Mouse (Mus musculus) A20 (cell line): ENCODE measurements around the gene Rnf212b.

Experiments used
- DNase-seq: peaks from one replicate; pipeline ENCODE4 v3.0.0-alpha.2; 2011; ENCODE audit warnings: low read depth, low spot score

Gene Rnf212b

DNA sequence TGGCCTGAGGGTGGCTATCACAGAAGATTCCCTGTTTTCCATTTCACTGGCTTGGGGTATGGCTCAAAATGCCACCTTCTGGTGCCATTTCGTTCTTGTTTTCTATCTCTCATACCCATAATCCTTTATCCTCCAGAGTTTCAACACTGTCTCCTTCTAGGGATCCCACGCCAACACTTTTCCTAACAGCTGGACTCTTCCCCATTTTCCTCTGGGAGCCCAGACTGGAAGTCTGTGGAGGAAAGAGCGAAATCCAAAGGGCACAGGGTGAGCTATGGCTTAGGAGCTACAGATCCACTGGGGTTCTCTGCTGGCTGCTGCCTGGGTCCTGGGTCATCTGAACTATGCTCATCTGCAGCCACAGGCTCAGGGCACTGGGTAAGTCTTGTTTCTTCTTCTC is 60.2 kb downstream of the Rnf212b start:
- DNase-seq: no peak

DNA sequence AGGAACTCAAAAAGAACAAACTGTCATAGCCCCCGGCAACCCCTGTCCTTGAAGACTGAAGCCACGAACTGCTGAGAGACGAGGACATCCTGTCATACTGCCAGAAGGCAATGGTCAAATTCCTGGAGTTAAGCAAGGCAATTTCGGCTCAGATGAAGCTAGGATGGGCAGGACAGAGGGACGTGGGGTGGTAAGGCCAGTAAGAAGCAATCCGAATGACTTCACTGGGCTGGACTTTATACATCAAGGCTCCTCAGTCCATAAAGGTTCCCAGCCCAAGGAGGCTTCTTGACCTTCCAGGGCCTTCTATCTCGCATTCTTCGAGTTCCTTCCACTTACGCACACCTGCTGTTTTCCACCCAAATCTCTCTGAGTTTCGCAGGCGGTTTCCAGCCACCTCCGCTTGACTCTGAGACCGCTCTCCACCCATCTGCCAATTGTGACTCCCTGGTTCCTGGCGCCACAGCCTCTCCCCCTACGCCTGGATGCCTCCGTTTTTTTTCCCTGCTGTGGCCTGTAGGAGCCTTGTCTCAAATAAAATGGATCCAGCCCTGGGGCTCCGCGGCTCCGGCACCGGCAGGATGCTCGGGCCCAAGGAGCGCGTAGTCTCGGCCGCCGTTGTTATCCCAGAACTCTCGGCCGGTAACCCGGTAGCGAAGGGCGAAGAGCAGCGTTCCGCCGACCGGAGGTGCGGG is 62.0 kb downstream of the Rnf212b start:
- DNase-seq: no peak

DNA sequence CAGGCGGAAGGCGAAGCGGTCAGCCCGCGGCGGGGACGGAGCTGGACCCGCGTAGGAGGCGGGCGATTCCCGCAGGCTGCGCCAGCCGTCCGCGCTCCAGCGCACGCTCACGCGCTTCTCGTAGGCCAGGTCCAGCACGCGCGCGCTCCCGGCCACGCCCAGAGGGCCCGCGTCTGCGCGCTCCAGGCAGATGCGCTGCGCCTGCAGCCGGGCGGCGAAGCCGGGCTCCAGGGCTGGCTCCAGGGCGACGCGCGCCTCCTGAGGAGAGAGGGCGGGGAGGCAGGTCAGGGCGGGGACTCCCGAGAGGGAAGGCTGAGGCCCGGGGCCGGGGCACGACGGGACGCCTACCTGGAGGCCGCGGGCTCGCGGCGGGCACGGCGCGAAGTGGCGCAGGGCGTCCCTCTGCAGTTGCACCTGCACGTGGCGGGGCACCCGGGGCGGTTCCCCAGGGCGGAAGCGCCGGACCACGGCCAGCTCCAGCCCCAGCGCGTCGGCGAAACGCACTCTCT is 62.7 kb downstream of the Rnf212b start:
- DNase-seq: peak; percentile 96

DNA sequence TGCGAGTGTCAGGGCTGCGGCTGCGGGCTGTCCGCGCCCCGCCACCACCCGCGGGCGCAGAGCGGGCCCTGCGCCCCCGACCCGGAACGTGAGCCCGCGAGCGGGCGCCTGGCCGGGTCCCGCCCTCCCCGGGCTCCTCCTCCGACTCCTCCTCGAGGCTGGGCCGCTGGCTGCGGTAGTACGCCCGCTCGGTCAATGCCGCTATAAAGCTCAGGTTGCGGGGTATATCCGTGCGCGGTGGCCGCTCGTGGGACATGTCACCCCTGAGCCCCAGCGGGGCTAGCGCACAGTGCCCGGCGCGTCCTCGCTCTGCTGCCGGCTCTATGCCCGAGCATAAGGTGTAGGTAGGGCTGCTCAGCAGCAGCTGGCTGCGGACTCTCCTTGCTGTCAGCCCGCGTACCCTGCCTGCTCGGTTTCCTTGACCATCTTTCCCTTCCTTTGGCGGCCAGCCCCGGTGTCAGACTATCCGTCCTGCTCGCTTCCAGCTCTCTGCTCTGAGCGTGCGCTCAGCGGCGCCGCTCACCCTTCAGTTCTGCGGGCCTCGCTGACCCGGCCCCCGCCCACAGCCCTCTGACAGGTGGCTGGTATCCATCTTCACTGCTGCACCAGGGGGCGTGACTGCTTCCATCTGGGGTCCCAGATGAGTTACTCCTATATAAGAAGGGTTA is 63.2 kb downstream of the Rnf212b start, which contains the start of gene Ppp1r3e:
TSS of gene Ppp1r3e (minus strand) at position 503 of the 668 bp plus-strand sequence.
- peak; percentile 90 for DNase-seq

DNA sequence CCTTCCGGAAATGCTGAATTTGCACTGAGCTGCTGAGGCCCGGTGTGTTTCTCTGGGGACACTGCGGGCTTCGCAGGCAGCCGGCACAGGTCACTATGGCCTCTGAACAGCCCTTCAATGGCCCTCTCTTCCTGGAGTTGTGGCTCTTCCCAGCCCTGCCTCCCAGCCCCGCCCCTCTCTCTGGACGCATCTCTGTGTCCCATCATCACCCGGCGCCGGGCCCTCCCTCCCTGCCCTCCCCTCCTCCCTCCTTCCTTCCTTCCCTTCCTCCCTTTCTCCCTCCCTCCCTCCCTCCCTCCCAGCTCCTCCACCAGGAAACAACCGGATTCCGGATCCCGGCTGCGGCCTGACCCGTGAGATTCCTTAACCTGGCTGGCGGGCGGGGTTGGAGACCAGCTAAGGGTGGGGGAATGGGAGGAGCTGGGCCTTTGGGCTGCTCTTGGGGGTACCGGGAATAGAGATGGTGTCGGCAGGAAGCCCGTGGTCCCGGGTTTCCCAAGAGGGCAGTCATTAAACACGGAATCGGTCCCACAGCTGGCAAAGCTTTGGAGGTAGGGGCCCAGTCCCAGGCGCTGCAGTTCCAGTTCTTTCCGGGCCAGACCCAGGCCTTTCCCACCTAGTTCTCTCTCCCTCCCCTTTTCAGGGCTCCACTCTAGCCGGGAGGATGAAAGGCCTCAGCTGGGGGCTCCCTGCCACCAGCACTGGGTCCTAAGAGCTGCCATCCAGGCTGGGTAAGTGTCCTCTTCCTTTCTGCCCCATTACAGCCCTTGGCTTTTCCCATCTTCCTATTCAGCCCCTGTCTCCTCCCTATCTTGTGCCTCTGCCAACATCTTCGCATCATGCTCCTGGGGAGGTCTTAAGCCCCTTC is 69.4 kb downstream of the Rnf212b start, which contains the start of the genes Bcl2l2 and Gm20521:
TSS of gene Bcl2l2 (plus strand) at position 224 of the 868 bp plus-strand sequence.
TSS of gene Gm20521 (plus strand) at position 288 of the 868 bp plus-strand sequence.
- DNase-seq: no peak

DNA sequence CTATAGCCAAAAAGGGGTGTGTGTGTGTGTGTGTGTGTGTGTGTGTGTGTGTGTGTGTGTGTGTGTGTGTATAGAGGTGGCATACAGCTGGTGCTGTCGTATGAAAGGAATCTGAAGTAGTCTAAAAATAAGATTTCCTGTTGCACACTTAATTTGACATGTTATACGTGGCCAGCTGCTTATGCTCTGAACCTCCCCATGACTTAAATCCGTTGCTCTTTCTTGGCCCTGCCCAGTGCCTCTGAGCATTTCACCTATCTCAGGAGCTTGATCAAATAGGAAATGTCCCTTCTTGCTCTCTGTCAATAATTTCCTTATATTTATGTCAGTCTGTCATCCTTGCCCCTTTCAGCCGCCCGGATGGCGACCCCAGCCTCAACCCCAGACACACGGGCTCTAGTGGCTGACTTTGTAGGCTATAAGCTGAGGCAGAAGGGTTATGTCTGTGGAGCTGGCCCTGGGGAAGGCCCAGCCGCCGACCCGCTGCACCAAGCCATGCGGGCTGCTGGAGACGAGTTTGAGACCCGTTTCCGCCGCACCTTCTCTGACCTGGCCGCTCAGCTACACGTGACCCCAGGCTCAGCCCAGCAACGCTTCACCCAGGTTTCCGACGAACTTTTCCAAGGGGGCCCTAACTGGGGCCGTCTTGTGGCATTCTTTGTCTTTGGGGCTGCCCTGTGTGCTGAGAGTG is 70.2 kb downstream of the Rnf212b start:
- DNase-seq: no peak

DNA sequence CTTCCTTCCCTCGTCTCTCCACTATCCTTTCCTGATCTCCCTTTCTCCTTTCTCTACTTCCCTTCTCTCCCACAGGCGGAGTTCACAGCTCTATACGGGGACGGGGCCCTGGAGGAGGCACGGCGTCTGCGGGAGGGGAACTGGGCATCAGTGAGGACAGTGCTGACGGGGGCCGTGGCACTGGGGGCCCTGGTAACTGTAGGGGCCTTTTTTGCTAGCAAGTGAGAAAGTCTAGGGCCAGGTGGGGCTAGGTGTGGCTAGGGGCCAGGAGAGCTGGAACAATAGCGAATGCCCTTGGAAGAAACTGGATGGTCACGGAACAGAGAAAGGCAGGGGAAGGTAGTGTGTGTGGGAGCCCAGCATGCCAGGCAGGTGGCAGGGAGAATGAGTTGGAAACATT is 71.4 kb downstream of the Rnf212b start:
- no peak for DNase-seq

DNA sequence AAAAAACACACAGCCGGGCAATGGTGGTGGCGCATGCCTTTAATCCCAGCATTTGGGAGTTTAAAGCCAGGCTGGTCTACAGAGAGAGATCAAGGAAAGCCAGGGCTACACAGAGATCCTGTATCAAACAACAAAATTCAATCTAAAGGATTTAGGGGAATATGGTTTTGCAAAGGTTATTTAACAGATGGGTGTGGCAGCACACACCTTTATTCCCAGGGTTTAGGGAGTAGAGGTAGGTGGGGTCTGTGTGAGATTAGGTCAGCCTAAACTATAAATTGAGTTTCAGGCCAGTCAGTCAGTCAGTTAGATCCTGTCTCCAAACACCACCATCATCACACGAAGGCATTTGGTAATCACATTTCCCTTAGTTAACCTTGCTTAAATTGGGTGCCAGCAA is 78.3 kb downstream of the Rnf212b start, which contains the start of gene Pabpn1:
TSS of gene Pabpn1 (plus strand) at position 301 of the 400 bp plus-strand sequence.
- DNase-seq: no peak

DNA sequence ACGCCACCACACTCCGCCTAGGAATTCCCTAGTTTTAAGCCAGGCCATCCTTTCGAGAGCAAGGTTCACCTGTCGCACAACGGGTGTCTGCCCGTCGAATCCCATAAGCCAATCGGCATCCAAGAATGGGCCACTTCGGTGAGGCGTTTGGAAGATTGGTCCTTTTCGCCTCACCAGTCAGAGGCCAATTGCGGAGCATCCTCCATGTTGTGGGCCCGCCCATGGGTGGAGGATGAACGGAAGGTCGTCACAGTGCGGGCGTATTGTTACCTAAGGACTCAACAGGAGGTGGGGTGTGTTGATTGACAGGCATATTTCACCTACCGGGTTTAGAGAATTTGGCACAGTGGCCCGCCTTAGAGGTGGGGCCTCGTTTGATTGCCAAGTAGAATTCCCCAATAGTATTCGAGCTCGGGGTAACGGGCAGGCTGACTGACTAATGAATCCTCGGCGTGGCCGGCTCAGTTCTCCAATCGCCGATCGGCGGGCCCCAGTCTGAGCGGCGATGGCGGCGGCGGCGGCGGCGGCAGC is 79.8 kb downstream of the Rnf212b start:
- DNase-seq: peak; percentile 99

DNA sequence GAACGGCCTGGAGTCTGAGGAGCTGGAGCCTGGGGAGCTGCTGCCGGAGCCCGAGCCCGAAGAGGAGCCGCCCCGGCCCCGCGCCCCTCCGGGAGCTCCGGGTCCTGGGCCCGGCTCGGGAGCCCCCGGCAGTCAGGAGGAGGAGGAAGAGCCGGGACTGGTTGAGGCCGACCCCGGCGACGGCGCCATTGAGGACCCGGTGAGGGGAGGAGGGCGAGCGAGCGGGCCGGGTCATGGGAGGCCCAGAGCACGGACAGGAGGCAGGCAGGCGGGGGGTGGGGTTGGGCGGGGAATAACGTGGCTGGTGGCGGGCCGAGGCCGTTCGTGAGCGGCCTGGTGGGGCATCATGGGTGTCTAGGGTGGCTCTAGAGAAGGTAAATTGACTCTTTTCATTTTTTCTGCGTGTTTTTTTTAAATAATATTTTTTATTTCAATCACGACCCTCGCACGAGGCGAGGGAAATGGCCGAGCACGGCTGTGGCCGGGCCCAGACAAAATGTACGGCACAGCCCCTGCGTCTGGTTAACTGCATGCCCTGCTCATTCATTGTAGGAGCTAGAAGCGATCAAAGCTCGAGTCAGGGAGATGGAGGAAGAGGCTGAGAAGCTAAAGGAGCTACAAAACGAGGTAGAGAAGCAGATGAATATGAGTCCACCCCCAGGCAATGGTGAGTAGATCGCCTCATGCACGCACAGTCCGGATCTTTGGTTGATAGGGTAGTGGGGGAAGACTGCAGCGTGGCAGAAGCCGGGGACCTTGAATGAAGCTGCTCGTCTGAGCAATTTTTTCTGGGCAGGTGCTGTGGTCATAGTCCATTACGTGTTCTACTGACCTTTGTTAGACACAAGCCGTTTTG is 80.6 kb downstream of the Rnf212b start:
- peak; percentile 67 for DNase-seq

DNA sequence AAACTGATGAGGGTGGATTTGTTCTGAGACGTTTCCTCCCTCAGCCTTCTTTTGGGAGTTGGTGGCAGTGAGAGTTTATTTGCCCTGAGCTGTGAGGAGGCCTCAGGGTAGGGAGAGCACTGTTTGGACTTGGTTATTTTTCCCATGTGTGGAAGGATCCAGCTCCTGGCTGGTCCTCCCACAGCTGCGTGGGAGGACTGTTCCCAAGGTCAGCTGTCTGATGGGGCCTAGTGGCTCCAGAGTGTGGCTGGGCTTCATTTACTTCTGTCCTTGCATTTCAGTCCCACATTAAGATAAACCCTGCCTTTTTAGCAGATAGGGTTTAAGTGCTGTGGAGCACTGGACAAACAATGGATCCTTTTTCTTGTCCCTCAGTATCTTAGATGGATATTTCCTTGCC is 83.5 kb downstream of the Rnf212b start:
- DNase-seq: no peak

DNA sequence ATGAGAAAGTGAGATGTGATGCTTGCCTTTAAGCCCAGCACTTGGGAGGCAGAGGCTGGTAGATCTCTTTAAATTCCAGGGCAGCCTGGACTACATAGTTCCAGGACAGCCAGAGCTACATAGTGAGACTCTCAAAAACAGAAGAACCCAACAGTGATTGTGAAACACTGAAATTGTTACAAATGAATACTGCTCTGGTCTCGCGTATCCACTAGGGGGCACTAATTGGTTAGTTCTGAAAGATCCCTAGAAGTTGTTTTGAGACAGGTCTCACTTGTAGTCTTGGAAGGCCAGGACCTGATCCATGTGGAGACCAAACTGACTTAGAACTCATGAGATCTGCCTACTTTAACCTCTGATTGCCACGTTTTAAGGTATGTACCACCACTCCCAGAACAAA is 86.4 kb downstream of the Rnf212b start:
- DNase-seq: peak; percentile 77

DNA sequence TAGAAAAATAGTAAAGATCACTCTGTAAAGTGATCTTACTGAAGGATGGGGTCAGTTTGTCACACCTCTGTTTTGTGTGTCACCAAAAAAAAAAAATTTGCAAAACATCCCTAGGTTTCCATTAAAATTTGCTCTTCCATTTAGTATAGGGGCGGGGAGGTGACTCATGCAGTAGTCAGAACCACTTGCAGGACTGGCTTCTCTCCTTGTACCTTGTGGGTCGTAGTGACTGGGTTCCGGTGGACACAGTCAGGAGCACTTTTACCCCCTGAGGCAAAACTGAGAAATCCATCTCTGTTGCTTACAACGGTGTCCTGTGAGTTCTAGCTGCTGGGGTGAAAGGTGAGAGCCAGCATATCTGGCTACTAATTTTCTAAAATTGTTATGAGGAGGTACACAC is 89.7 kb downstream of the Rnf212b start:
- no peak for DNase-seq
